Mouse (Mus musculus) heart, embryonic 14.5 days (tissue): ENCODE results near the gene Brca1. TPM values are rescaled to one million over a fixed set of nuclear protein-coding genes. Genes with fewer than 3 reads are reported as not detected.
"Not testable (repeated sequence)": the region's sequence is repeated elsewhere in the genome, so short reads cannot be mapped to it uniquely, and the experiment has no call there.

Experiments
- ATAC-seq: fragments of 200-750 bp; cut with Nextera tagmentation; 2 replicates; pipeline ENCODE4 v1.8.0; 2017; ENCODE audit warnings: low read depth, moderate TSS enrichment; ENCODE audit not compliant: insufficient number of reproducible peaks, insufficient read depth, low FRiP score
- H3K27ac ChIP-seq, 2 experiments: fragments of 200-500 bp in 1 of 2; fragments of 300-500 bp in 1 of 2; sonication (generic) in 1 of 2; replicated peaks in 1 of 2; 2 replicates each; pipeline ENCODE4 v1.5.1; 2012 to 2014; ENCODE audit warnings: low read depth in 2 of 2, low read length in 2 of 2, control low read depth in 1 of 2, mild to moderate bottlenecking in 1 of 2, mixed read lengths in 1 of 2; ENCODE audit not compliant: control insufficient read depth in 1 of 2, insufficient read depth in 1 of 2
- H3K27me3 ChIP-seq: fragments of 300-500 bp; sonication (generic); 2 replicates; pipeline ENCODE4 v1.6.1; 2014; ENCODE audit warnings: mild to moderate bottlenecking, low read length, control low read depth; ENCODE audit not compliant: control insufficient read depth, insufficient read depth
- H3K36me3 ChIP-seq: fragments of 300-500 bp; sonication (generic); 2 replicates; pipeline ENCODE4 v1.6.1; 2014; ENCODE audit warnings: mild to moderate bottlenecking, control low read depth, low read length, mixed read lengths; ENCODE audit not compliant: control insufficient read depth, insufficient read depth
- H3K4me1 ChIP-seq, 2 experiments: fragments of 200-500 bp in 1 of 2; fragments of 300-500 bp in 1 of 2; sonication (generic) in 1 of 2; 2 replicates each; pipeline ENCODE4 v1.6.1; 2012 to 2014; ENCODE audit warnings: low read length in 2 of 2, control low read depth in 1 of 2, mixed read lengths in 1 of 2; ENCODE audit not compliant: control insufficient read depth in 2 of 2, insufficient read depth in 2 of 2
- H3K4me2 ChIP-seq: fragments of 300-500 bp; sonication (generic); 2 replicates; pipeline ENCODE4 v1.6.1; 2014; ENCODE audit warnings: mild to moderate bottlenecking, low read length
- H3K4me3 ChIP-seq, 2 experiments: fragments of 200-500 bp in 1 of 2; fragments of 300-500 bp in 1 of 2; sonication (generic) in 1 of 2; 2 replicates each; pipeline ENCODE4 v1.5.1; 2012 to 2014; ENCODE audit warnings: low read length in 2 of 2, mild to moderate bottlenecking in 2 of 2, control low read depth in 1 of 2, low read depth in 1 of 2, moderate library complexity in 1 of 2; ENCODE audit not compliant: control insufficient read depth in 1 of 2, insufficient read depth in 1 of 2
- H3K9ac ChIP-seq: fragments of 300-500 bp; sonication (generic); 2 replicates; pipeline ENCODE4 v1.6.1; 2014; ENCODE audit warnings: mild to moderate bottlenecking, low read length
- H3K9me3 ChIP-seq: fragments of 300-500 bp; sonication (generic); 2 replicates; pipeline ENCODE4 v1.6.1; 2016; ENCODE audit warnings: low read length, control low read depth; ENCODE audit not compliant: control insufficient read depth
- WGBS: fragments of 180-500 bp; shearing (Covaris S2); extraction: QIAGEN DNeasy Blood & Tissue Kit; methylation state at CpG from one replicate; pipeline ENCODE4 v1.1.7; 2014; 5-methylcytosine and 5-hydroxymethylcytosine counted together
- polyA plus RNA-seq: library from polyadenylated mRNA; unstranded; fragments of >200 nt; fragmentation: Nextera tagmentation; extraction: Ambion mirVana; gene quantifications from 2 replicates; pipeline ENCODE4 v1.2.1, GENCODE M21; 2014

Brca1 gene
- polyA plus RNA-seq, 1 experiment from 2014 or later = 8.3 TPM

- WGBS = 15% methylated on average over 10 of the region's 10 CpGs
- Histone ChIP-seq H3K27me3 (no peaks in the 10 kb centered on the region), H3K4me1 (peaks cover 2 to 19% of the 10 kb centered on the region in 2 experiments; a peak in 2 of 4 replicates), H3K36me3 (peaks cover 27% of the 10 kb centered on the region), H3K27ac (peak within 1 kb of the TSS; percentile 64 to 76), H3K4me3 (peak within 1 kb of the TSS; percentile 45 to 66), H3K9ac (peak within 1 kb of the TSS; percentile 69), H3K9me3 (no peaks in the 10 kb centered on the region), H3K4me2 (peak within 1 kb of the TSS; percentile 62)
- peak; percentile 25; the same call in 1 of the 2 replicates for ATAC-seq
Measured at GRCm38 (mm10) chr11:101448274-101448746, 103.4 kb downstream of the Brca1 start, which contains the start of gene Ifi35. Gene Ifi35 (plus strand): TSS chr11:101448407.

- peak overlapping the region; percentile 64 to 76; a peak in 2 of 4 replicates for H3K27ac ChIP-seq
- H3K36me3 ChIP-seq = peaks cover 32% of the 10 kb centered on the region
- H3K4me2 ChIP-seq = peak overlapping the region; percentile 62
- peaks cover 2 to 22% of the 10 kb centered on the region in 2 experiments; a peak in 2 of 4 replicates for H3K4me1 ChIP-seq
- no peak for ATAC-seq
- peak overlapping the region; percentile 45 to 66; a peak in 2 of 4 replicates for H3K4me3 ChIP-seq
- 88% methylated on average over 5 of the region's 5 CpGs for WGBS
- H3K9ac ChIP-seq = peak overlapping the region; percentile 69
- H3K9me3 ChIP-seq = no peaks in the 10 kb centered on the region
- no peaks in the 10 kb centered on the region for H3K27me3 ChIP-seq
Measured at GRCm38 (mm10) chr11:101447786-101448185, 104.0 kb downstream of the Brca1 start.

DNA sequence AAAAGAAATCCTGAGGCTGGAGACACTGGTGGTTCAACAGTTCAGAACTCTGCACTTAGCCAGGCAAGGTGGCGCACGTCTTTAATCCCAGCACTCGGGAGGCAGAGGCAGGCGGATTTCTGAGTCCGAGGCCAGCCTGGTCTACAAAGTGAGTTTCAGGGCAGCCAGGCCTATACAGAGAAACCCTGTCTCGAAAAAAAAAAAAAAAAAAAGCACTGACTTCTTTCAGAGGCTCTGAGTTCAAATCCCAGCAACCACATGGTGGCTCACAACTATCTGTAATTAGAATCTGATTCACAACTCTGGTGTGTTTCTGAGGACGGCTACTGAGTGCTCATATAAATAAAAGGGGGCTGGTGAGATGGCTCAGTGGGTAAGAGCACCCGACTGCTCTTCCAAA lies 104.9 kb downstream of the Brca1 start:
- Histone ChIP-seq H3K4me1 (peaks cover 2 to 22% of the 10 kb centered on the region in 2 experiments; a peak in 2 of 4 replicates), H3K36me3 (peaks cover 32% of the 10 kb centered on the region)
- WGBS = 86% methylated on average over 8 of the region's 8 CpGs
- H3K9ac ChIP-seq, H3K4me2 ChIP-seq, ATAC-seq, H3K9me3 ChIP-seq, H3K4me3 ChIP-seq, H3K27me3 ChIP-seq, H3K27ac ChIP-seq: not testable (repeated sequence)

DNA sequence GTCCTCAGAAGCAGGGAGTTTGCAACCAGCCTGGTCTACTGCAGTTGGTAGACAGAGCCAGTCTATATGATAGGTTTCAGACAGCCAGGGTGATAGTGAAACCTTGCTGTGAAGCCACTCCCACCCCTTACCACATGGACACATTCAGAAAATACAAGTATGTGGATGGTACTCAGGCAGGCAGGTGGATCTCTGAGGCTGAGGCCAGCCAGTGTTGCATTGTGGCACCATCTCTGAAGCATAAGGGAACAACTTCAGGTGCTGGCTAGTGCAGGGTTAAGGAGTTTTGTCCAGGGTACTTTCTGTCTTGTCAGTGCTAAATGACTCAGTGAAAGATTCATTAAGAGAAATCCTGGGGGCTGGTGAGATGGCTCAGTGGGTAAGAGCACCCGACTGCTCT lies 105.4 kb downstream of the Brca1 start:
- WGBS = 76% methylated on average over 1 of the region's 1 CpGs
- Histone ChIP-seq H3K9me3 (no peaks in the 10 kb centered on the region), H3K9ac (no peak overlapping the region), H3K36me3 (peaks cover 32% of the 10 kb centered on the region), H3K4me2 (no peak overlapping the region), H3K27ac (no peak overlapping the region), H3K4me1 (peaks cover 2 to 22% of the 10 kb centered on the region in 2 experiments; a peak in 2 of 4 replicates), H3K4me3 (no peak overlapping the region), H3K27me3 (no peaks in the 10 kb centered on the region)
- no peak for ATAC-seq

DNA sequence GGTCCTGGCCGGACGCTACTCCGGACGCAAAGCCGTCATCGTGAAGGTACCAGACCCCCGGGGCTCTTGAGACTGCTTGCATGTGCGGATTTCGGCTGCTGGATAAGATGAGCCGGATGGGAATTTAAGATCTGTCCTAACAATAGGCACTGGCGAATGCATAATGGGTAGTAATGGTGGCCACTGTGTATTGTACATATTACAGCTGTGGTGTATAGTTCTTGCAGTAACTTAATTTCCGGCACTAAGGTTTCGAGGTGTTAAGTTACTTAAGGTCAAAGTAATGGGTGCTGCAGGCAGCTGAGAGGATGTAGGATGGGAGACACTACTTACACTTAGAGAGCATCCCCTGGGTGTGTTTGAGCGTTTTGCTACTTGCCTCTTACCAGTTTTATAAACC lies 109.0 kb downstream of the Brca1 start:
- no peaks in the 10 kb centered on the region for H3K9me3 ChIP-seq
- peak overlapping the region; percentile 81 to 86 for H3K27ac ChIP-seq
- peaks cover 2 to 10% of the 10 kb centered on the region in 2 experiments; a peak in 2 of 4 replicates for H3K4me1 ChIP-seq
- no peaks in the 10 kb centered on the region for H3K27me3 ChIP-seq
- peak overlapping the region; percentile 73 to 90 for H3K4me3 ChIP-seq
- peaks cover 32% of the 10 kb centered on the region for H3K36me3 ChIP-seq
- peak overlapping the region; percentile 96 for H3K4me2 ChIP-seq
- no peak for ATAC-seq
- WGBS = 0% methylated on average over 14 of the region's 14 CpGs
- peak overlapping the region; percentile 96 for H3K9ac ChIP-seq

DNA sequence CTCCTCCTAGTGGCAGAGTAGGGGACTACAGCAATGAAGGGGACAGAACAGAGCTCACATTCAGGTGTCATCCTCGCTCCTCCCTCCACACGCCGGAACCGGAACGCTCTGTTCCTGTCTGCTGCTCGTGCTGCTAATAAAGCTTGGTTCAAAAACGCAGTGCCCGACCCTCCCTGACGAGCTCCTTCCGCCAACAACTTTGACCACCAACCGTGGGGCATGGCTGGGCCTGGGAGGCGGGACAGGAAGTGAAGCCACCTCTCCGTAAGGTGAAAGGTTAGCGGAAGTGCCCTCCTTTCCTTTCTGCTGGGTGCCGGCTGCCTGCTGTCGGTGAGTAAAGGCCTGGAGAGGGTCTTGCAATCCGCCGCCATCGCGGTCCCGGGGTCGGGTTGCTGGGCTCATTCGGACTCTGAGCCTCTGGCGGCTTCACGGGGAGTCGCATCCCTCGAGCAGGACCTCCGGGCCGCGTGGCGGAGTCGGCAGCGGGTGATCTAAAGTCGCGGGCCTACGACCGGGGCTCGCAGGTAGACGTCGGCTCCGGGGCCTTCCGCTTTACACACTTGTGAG lies 109.5 kb downstream of the Brca1 start, which contains the start of gene Rpl27:
Rpl27 (plus strand) TSS at position 172 of the 567 bp plus-strand sequence.
- Histone ChIP-seq H3K4me2 (peak within 1 kb of the TSS; percentile 96), H3K4me3 (peak within 1 kb of the TSS; percentile 73 to 90), H3K9me3 (no peaks in the 10 kb centered on the region), H3K4me1 (peaks cover 2 to 10% of the 10 kb centered on the region in 2 experiments; a peak in 2 of 4 replicates), H3K27me3 (no peaks in the 10 kb centered on the region), H3K9ac (peak within 1 kb of the TSS; percentile 96), H3K36me3 (peaks cover 32% of the 10 kb centered on the region), H3K27ac (peak within 1 kb of the TSS; percentile 81 to 86)
- peak; percentile 98 for ATAC-seq
- under 1% methylated on average over 42 of the region's 42 CpGs for WGBS

- Histone ChIP-seq H3K36me3 (peaks cover 32% of the 10 kb centered on the region), H3K9ac (0 out of 2 replicates have a peak overlapping the region, but pooled peaks have one; percentile 54), H3K4me2 (peak overlapping the region; percentile 53), H3K4me3 (peak overlapping the region; percentile 28 to 90), H3K4me1 (peaks cover 2 to 10% of the 10 kb centered on the region in 2 experiments; a peak in 2 of 4 replicates)
- not testable (repeated sequence) for H3K27me3 ChIP-seq, H3K27ac ChIP-seq, ATAC-seq, H3K9me3 ChIP-seq
- 37% methylated on average over 15 of the region's 15 CpGs for WGBS
Measured at GRCm38 (mm10) chr11:101441450-101442126, 110.2 kb downstream of the Brca1 start.
